Mouse (Mus musculus) Patski (cell line): ENCODE measurements around the gene Cd70. TPM values are rescaled to one million over a fixed set of nuclear protein-coding genes. Genes with fewer than 3 reads are reported as not detected.

Experiments used
- ATAC-seq: fragments of 100-300 bp; one replicate; pipeline ENCODE4 v1.8.0; 2021
- CTCF ChIA-PET: fragments of 350-600 bp; sonication (Branson Sonifier 250); formaldehyde crosslinking; loops from one replicate; lab custom pipeline; 2022; ENCODE audit warnings: inconsistent platforms; lab: Charles Lee
- POLR2A ChIA-PET: fragments of 350-600 bp; sonication (Branson Sonifier 250); formaldehyde crosslinking; loops from one replicate; lab custom pipeline; 2022; ENCODE audit warnings: antibody characterized with exemption, inconsistent platforms; lab: Charles Lee
- DNase-seq: peaks from one replicate; pipeline ENCODE4 v3.0.0-alpha.2; 2011; ENCODE audit warnings: low read depth, low spot score
- H3K27me3 ChIP-seq: fragments of 371-371 bp; one replicate; pipeline ENCODE4 v1.5.1; 2021
- CTCF ChIP-seq: fragments of 100-300 bp; IDR thresholded peaks from one replicate; pipeline ENCODE4 v1.5.1; 2021
- in situ Hi-C: fragments of 300-500 bp; cut with MboI; formaldehyde crosslinking; loops from 3 replicates; pipeline ENCODE4 v1.11.1; 2018; ENCODE audit warnings: low pct_unique_long_range_greater_than_20kb, mixed read lengths
- polyA plus RNA-seq: library from polyadenylated mRNA; unstranded; gene quantifications from one replicate; pipeline ENCODE4 v1.2.3, GENCODE M21; 2021

Gene Cd70
- polyA plus RNA-seq, 1 experiment from 2014 or later: not detected

- peak; percentile 86 for ATAC-seq
- TF ChIP-seq CTCF: peak; percentile 98
- in situ Hi-C loops: loop anchor here (5.0 to 10.0 kb wide), 3 partner anchors 71 to 238 kb away; partner anchors contain the start of gene Alkbh7
Observed at GRCm38 (mm10) chr17:57096623-57096920, 53.0 kb downstream of the Cd70 start.

More at GRCm38 (mm10) chr17:57096623-57096920, 53.0 kb downstream of the Cd70 start:
- no peak for DNase-seq
- H3K27me3 ChIP-seq: no peaks in the 10 kb centered on the region
- ChIA-PET POLR2A (no interaction called here), CTCF (interaction anchor here (0.8 to 1.6 kb wide), 2 partner anchors 70 to 238 kb away, joined by 3 to 7 read pairs; no protein-coding TSS in a partner anchor)

Other genes with a start within 250 kb of the Cd70 start
- 55.0 TPM for gene Mllt1, start 214.4 kb downstream of the Cd70 start, polyA plus RNA-seq
- gene Acer1, start 167.7 kb downstream of the Cd70 start, polyA plus RNA-seq: not detected
- gene Clpp, start 159.5 kb downstream of the Cd70 start, polyA plus RNA-seq: 113 TPM
- 47.7 TPM for gene Alkbh7, start 152.4 kb downstream of the Cd70 start, polyA plus RNA-seq
- 1.7 TPM for gene Pspn, start 149.8 kb downstream of the Cd70 start, polyA plus RNA-seq
- gene Gtf2f1, start 138.5 kb downstream of the Cd70 start, polyA plus RNA-seq: 104 TPM
- gene Gm17949, start 138.3 kb downstream of the Cd70 start, polyA plus RNA-seq: not detected
- 80.4 TPM for gene Khsrp, start 118.3 kb downstream of the Cd70 start, polyA plus RNA-seq
- not detected for gene Slc25a41, start 108.1 kb downstream of the Cd70 start, polyA plus RNA-seq
- 31.4 TPM for gene Crb3, start 90.7 kb downstream of the Cd70 start, polyA plus RNA-seq
- gene Slc25a23, start 89.9 kb downstream of the Cd70 start, polyA plus RNA-seq: 111 TPM
- 2.7 TPM for gene Dennd1c, start 71.3 kb downstream of the Cd70 start, polyA plus RNA-seq
- gene Tubb4a, start 62.0 kb downstream of the Cd70 start, polyA plus RNA-seq: 0.10 TPM
- gene Tnfsf9, start 44.5 kb downstream of the Cd70 start, polyA plus RNA-seq: 3.4 TPM
- gene Tnfsf14, start 44.4 kb upstream of the Cd70 start, polyA plus RNA-seq: not detected
- gene C3, start 78.4 kb upstream of the Cd70 start, polyA plus RNA-seq: 342 TPM
- gene Gpr108, start 98.7 kb upstream of the Cd70 start, polyA plus RNA-seq: 61.7 TPM
- 157 TPM for gene Trip10, start 99.7 kb upstream of the Cd70 start, polyA plus RNA-seq
- not detected for gene Vav1, start 129.3 kb upstream of the Cd70 start, polyA plus RNA-seq
- not detected for gene Adgre1, start 208.9 kb upstream of the Cd70 start, polyA plus RNA-seq